Mouse (Mus musculus): Measurements from ENCODE around the gene Btbd6.

DNA sequence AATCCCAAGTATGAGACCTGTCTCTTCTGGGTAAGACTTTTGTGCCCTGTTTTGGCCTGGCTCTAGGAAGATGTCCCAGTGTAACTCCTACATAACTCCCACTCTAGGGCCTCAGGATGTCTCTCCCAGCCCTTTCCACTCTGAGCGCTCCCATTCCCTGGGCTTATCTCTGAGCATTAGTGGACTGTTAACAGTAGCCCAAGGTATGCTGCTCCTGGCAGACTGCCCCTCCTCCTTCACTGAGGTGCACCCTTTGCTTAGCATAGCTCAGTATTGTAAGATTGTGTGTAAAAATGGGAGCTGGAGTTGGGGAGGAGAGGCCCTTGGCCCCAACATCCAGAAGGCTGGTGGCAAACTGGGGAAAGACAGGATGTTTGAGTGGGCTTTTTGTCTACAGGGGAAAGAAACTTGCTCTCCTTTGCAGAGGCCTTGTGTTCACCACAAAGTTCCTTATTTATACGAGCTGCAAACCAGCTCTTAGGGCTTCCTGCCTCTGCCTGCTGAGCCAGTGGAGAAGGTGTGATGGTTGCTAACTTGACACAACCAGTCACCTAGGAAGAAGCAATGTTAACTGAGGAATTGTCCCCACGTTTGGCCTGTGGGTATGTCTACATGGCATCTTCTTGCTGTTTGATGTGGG lies 23.2 kb upstream of the Btbd6 start:
- TF ChIP-seq POLR2A (IDR thresholded peaks at IDR 0.05; ENCODE audit: borderline replicate concordance, extremely low read depth, low read depth, low read length) (no peak), CTCF (IDR thresholded peaks at IDR 0.05; ENCODE audit: insufficient read depth, low read length) (no peak)
